Mouse (Mus musculus): ENCODE data around the gene Cyfip2.

The Cyfip2 gene

GRCm38 (mm10) chr11:46312523-46313035 lies at the start of gene Cyfip2:
Gene Cyfip2, minus strand, starts transcription at chr11:46312859.
- no peak for DNase-seq (ENCODE audit: low spot score)

- no peak for DNase-seq (ENCODE audit: low spot score)
Measured at GRCm38 (mm10) chr11:46360991-46361665, 48.5 kb upstream of the Cyfip2 start.

- no peak for DNase-seq (ENCODE audit: low spot score)
Measured at GRCm38 (mm10) chr11:46358369-46358768, 45.7 kb upstream of the Cyfip2 start.

- DNase-seq (ENCODE audit: low spot score) = no peak
Measured at GRCm38 (mm10) chr11:46349681-46350410, 37.2 kb upstream of the Cyfip2 start.

- DNase-seq (ENCODE audit: low spot score) = no peak
Measured at GRCm38 (mm10) chr11:46348416-46348815, 35.8 kb upstream of the Cyfip2 start.

GRCm38 (mm10) chr11:46347756-46348155 lies 35.1 kb upstream of the Cyfip2 start:
- no peak for DNase-seq (ENCODE audit: low spot score)

- no peak for DNase-seq (ENCODE audit: low spot score)
Measured at GRCm38 (mm10) chr11:46343886-46344546, 31.4 kb upstream of the Cyfip2 start.

- DNase-seq (ENCODE audit: low spot score) = no peak
Measured at GRCm38 (mm10) chr11:46341960-46342359, 29.3 kb upstream of the Cyfip2 start.

- no peak for DNase-seq (ENCODE audit: low spot score)
Measured at GRCm38 (mm10) chr11:46336020-46336419, 23.4 kb upstream of the Cyfip2 start.

- no peak for DNase-seq (ENCODE audit: low spot score)
Measured at GRCm38 (mm10) chr11:46332217-46332616, 19.6 kb upstream of the Cyfip2 start.

GRCm38 (mm10) chr11:46326271-46327015 lies 13.8 kb upstream of the Cyfip2 start:
- DNase-seq (ENCODE audit: low spot score) = no peak

GRCm38 (mm10) chr11:46321559-46321958 lies 8.9 kb upstream of the Cyfip2 start:
- DNase-seq (ENCODE audit: low spot score) = no peak

GRCm38 (mm10) chr11:46314534-46314933 lies 1.9 kb upstream of the Cyfip2 start:
- DNase-seq (ENCODE audit: low spot score) = no peak

GRCm38 (mm10) chr11:46313851-46314250 lies 1.2 kb upstream of the Cyfip2 start:
- no peak for DNase-seq (ENCODE audit: low spot score)

GRCm38 (mm10) chr11:46311703-46312522 lies 746 bp downstream of the Cyfip2 start:
- peak; percentile 13 for DNase-seq (ENCODE audit: low spot score)

- no peak for DNase-seq (ENCODE audit: low spot score)
Measured at GRCm38 (mm10) chr11:46311181-46311702, 1.4 kb downstream of the Cyfip2 start.

GRCm38 (mm10) chr11:46310647-46311063 lies 2.0 kb downstream of the Cyfip2 start:
- DNase-seq (ENCODE audit: low spot score) = no peak

- DNase-seq (ENCODE audit: low spot score) = no peak
Measured at GRCm38 (mm10) chr11:46309808-46310555, 2.7 kb downstream of the Cyfip2 start.

GRCm38 (mm10) chr11:46309111-46309741 lies 3.4 kb downstream of the Cyfip2 start:
- no peak for DNase-seq (ENCODE audit: low spot score)

Data from ovary, postnatal 10 days (tissue).